Mouse (Mus musculus): Measurements from ENCODE around the gene Gpr33. TPM values are rescaled to one million over a fixed set of nuclear protein-coding genes. Genes with fewer than 3 reads are reported as not detected.

The Gpr33 gene
- polyA plus RNA-seq (2015; fragmentation: Nextera tagmentation; extraction: Ambion mirVana) = not detected in 2 replicates

- Histone ChIP-seq H3K27me3 (no peaks in the 10 kb centered on the region), H3K4me3 (no peak within 1 kb of the TSS), H3K9ac (no peak within 1 kb of the TSS), H3K9me3 (no peaks in the 10 kb centered on the region), H3K27ac (no peak within 1 kb of the TSS), H3K4me1 (no peaks in the 10 kb centered on the region), H3K36me3 (no peaks in the 10 kb centered on the region), H3K4me2 (no peak within 1 kb of the TSS)
- 93% methylated on average over 3 of the region's 3 CpGs for WGBS
- ATAC-seq (ENCODE audit: insufficient number of reproducible peaks, low FRiP score, low TSS enrichment, low read depth) = no peak
Measured at GRCm38 (mm10) chr12:52027963-52028362, at the start of gene Gpr33. Gene Gpr33 (minus strand): TSS chr12:52028063.

- H3K4me3 ChIP-seq = no peak overlapping the region
- ATAC-seq (ENCODE audit: insufficient number of reproducible peaks, low FRiP score, low TSS enrichment, low read depth) = no peak
- H3K4me2 ChIP-seq = no peak overlapping the region
- no peak overlapping the region for H3K9ac ChIP-seq
- H3K4me1 ChIP-seq = no peaks in the 10 kb centered on the region
- WGBS = 70% methylated on average over 2 of the region's 2 CpGs
- H3K36me3 ChIP-seq = no peaks in the 10 kb centered on the region
- H3K9me3 ChIP-seq = no peaks in the 10 kb centered on the region
- H3K27ac ChIP-seq = no peak overlapping the region
- H3K27me3 ChIP-seq = no peaks in the 10 kb centered on the region
Measured at GRCm38 (mm10) chr12:52049324-52049723, 21.5 kb upstream of the Gpr33 start.

- no peak for ATAC-seq (ENCODE audit: insufficient number of reproducible peaks, low FRiP score, low TSS enrichment, low read depth)
- no peaks in the 10 kb centered on the region for H3K36me3 ChIP-seq
- WGBS = 78% methylated on average over 4 of the region's 4 CpGs
- H3K27ac ChIP-seq = no peak overlapping the region
- H3K4me3 ChIP-seq = no peak overlapping the region
- H3K9ac ChIP-seq = no peak overlapping the region
- no peaks in the 10 kb centered on the region for H3K4me1 ChIP-seq
- no peak overlapping the region for H3K4me2 ChIP-seq
- H3K9me3 ChIP-seq = no peaks in the 10 kb centered on the region
- no peaks in the 10 kb centered on the region for H3K27me3 ChIP-seq
Measured at GRCm38 (mm10) chr12:52046371-52046770, 18.5 kb upstream of the Gpr33 start.

- no peaks in the 10 kb centered on the region for H3K36me3 ChIP-seq
- no peaks in the 10 kb centered on the region for H3K27me3 ChIP-seq
- ATAC-seq (ENCODE audit: insufficient number of reproducible peaks, low FRiP score, low TSS enrichment, low read depth) = no peak
- H3K27ac ChIP-seq = no peak overlapping the region
- no peak overlapping the region for H3K4me3 ChIP-seq
- no peaks in the 10 kb centered on the region for H3K4me1 ChIP-seq
- H3K4me2 ChIP-seq = no peak overlapping the region
- 63% methylated on average over 10 of the region's 10 CpGs for WGBS
- H3K9ac ChIP-seq = no peak overlapping the region
- H3K9me3 ChIP-seq = no peaks in the 10 kb centered on the region
Measured at GRCm38 (mm10) chr12:52042818-52043336, 15.0 kb upstream of the Gpr33 start.

- 31% methylated on average over 3 of the region's 3 CpGs for WGBS
- Histone ChIP-seq H3K9ac (no peak overlapping the region), H3K27ac (no peak overlapping the region), H3K27me3 (no peaks in the 10 kb centered on the region), H3K4me2 (no peak overlapping the region), H3K36me3 (no peaks in the 10 kb centered on the region), H3K9me3 (no peaks in the 10 kb centered on the region), H3K4me3 (no peak overlapping the region), H3K4me1 (no peaks in the 10 kb centered on the region)
- no peak for ATAC-seq (ENCODE audit: insufficient number of reproducible peaks, low FRiP score, low TSS enrichment, low read depth)
Measured at GRCm38 (mm10) chr12:52038352-52038751, 10.5 kb upstream of the Gpr33 start.

GRCm38 (mm10) chr12:52034956-52035355 is 7.1 kb upstream of the Gpr33 start:
- no peak for ATAC-seq (ENCODE audit: insufficient number of reproducible peaks, low FRiP score, low TSS enrichment, low read depth)
- Histone ChIP-seq H3K36me3 (no peaks in the 10 kb centered on the region), H3K27ac (no peak overlapping the region), H3K4me3 (no peak overlapping the region), H3K27me3 (no peaks in the 10 kb centered on the region), H3K9me3 (no peaks in the 10 kb centered on the region), H3K4me2 (no peak overlapping the region), H3K9ac (no peak overlapping the region), H3K4me1 (no peaks in the 10 kb centered on the region)
- 76% methylated on average over 3 of the region's 3 CpGs for whole genome bisulfite sequencing

GRCm38 (mm10) chr12:52032276-52032675 is 4.4 kb upstream of the Gpr33 start:
- Histone ChIP-seq H3K4me3 (no peak overlapping the region), H3K27me3 (no peaks in the 10 kb centered on the region), H3K9ac (no peak overlapping the region), H3K36me3 (no peaks in the 10 kb centered on the region), H3K4me2 (no peak overlapping the region), H3K9me3 (no peaks in the 10 kb centered on the region), H3K27ac (no peak overlapping the region), H3K4me1 (no peaks in the 10 kb centered on the region)
- 86% methylated on average over 6 of the region's 6 CpGs for WGBS
- no peak for ATAC-seq (ENCODE audit: insufficient number of reproducible peaks, low FRiP score, low TSS enrichment, low read depth)

- H3K9ac ChIP-seq = no peak overlapping the region
- no peaks in the 10 kb centered on the region for H3K9me3 ChIP-seq
- ATAC-seq (ENCODE audit: insufficient number of reproducible peaks, low FRiP score, low TSS enrichment, low read depth) = no peak
- no peaks in the 10 kb centered on the region for H3K4me1 ChIP-seq
- no peak overlapping the region for H3K4me3 ChIP-seq
- H3K36me3 ChIP-seq = no peaks in the 10 kb centered on the region
- H3K4me2 ChIP-seq = no peak overlapping the region
- WGBS = 54% methylated on average over 7 of the region's 7 CpGs
- no peak overlapping the region for H3K27ac ChIP-seq
- no peaks in the 10 kb centered on the region for H3K27me3 ChIP-seq
Measured at GRCm38 (mm10) chr12:52014494-52015029, 13.3 kb downstream of the Gpr33 start.

- Histone ChIP-seq H3K4me3 (no peak overlapping the region), H3K9ac (no peak overlapping the region), H3K27me3 (no peaks in the 10 kb centered on the region), H3K9me3 (no peaks in the 10 kb centered on the region), H3K27ac (no peak overlapping the region), H3K4me1 (no peaks in the 10 kb centered on the region), H3K36me3 (no peaks in the 10 kb centered on the region), H3K4me2 (no peak overlapping the region)
- 74% methylated on average over 11 of the region's 11 CpGs for WGBS
- no peak for ATAC-seq (ENCODE audit: insufficient number of reproducible peaks, low FRiP score, low TSS enrichment, low read depth)
Measured at GRCm38 (mm10) chr12:52014044-52014443, 13.8 kb downstream of the Gpr33 start.

GRCm38 (mm10) chr12:52013274-52013673 is 14.6 kb downstream of the Gpr33 start:
- Histone ChIP-seq H3K36me3 (no peaks in the 10 kb centered on the region), H3K9me3 (no peaks in the 10 kb centered on the region), H3K4me1 (no peaks in the 10 kb centered on the region), H3K27ac (no peak overlapping the region), H3K4me2 (no peak overlapping the region), H3K9ac (no peak overlapping the region), H3K4me3 (no peak overlapping the region), H3K27me3 (no peaks in the 10 kb centered on the region)
- no peak for ATAC-seq (ENCODE audit: insufficient number of reproducible peaks, low FRiP score, low TSS enrichment, low read depth)
- 25% methylated on average over 9 of the region's 9 CpGs for WGBS

GRCm38 (mm10) chr12:52012159-52012558 is 15.7 kb downstream of the Gpr33 start:
- 65% methylated on average over 8 of the region's 8 CpGs for WGBS

GRCm38 (mm10) chr12:52010630-52010961 is 17.3 kb downstream of the Gpr33 start:
- WGBS = 56% methylated on average over 2 of the region's 2 CpGs
- Histone ChIP-seq H3K4me2 (no peak overlapping the region), H3K27me3 (no peaks in the 10 kb centered on the region), H3K27ac (no peak overlapping the region), H3K4me1 (no peaks in the 10 kb centered on the region), H3K36me3 (no peaks in the 10 kb centered on the region), H3K9me3 (no peaks in the 10 kb centered on the region), H3K9ac (no peak overlapping the region), H3K4me3 (no peak overlapping the region)
- ATAC-seq (ENCODE audit: insufficient number of reproducible peaks, low FRiP score, low TSS enrichment, low read depth) = no peak

More at GRCm38 (mm10) chr12:52012159-52012558, 15.7 kb downstream of the Gpr33 start:
- Histone ChIP-seq H3K9ac (no peak overlapping the region), H3K4me1 (no peaks in the 10 kb centered on the region), H3K4me3 (no peak overlapping the region), H3K36me3 (no peaks in the 10 kb centered on the region), H3K4me2 (no peak overlapping the region), H3K27ac (no peak overlapping the region), H3K9me3 (no peaks in the 10 kb centered on the region), H3K27me3 (no peaks in the 10 kb centered on the region)
- ATAC-seq (ENCODE audit: insufficient number of reproducible peaks, low FRiP score, low TSS enrichment, low read depth) = no peak
